Mouse (Mus musculus) urinary bladder, adult 2 months (tissue): ENCODE measurements around the gene Pou3f3. TPM values are rescaled to one million over a fixed set of nuclear protein-coding genes. Genes with fewer than 3 reads are reported as not detected.

Experiments used
- DNase-seq: peaks from one replicate; pipeline ENCODE4 v3.0.0; 2022; ENCODE audit warnings: low spot score
- polyA plus RNA-seq: library from polyadenylated mRNA; depleted of rRNA; stranded (reverse); fragments of >200 nt; gene quantifications from 2 replicates; pipeline ENCODE4 v1.2.3, GENCODE M21; 2012

The Pou3f3 gene
- polyA plus RNA-seq, 1 experiment: 0.21 TPM

DNA sequence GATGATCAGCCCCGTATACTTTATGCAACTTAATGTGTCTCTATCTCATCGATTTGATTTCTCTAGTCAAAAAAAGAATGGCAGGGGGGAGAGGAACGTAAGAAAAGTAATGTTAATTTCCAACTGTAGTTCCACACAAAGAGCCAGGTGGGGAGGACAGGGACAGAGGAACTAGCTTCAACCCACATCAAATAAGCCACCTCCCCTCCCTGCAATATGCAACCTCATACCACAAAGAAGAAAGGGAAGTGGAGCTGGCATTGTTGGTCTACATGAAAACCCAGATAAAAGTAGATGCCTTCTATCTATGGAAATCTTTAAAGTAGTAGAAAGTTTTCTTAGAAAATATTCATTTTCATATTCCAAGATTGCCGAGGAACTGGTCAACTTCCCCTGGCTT is 14.7 kb downstream of the Pou3f3 start:
- DNase-seq: no peak

DNA sequence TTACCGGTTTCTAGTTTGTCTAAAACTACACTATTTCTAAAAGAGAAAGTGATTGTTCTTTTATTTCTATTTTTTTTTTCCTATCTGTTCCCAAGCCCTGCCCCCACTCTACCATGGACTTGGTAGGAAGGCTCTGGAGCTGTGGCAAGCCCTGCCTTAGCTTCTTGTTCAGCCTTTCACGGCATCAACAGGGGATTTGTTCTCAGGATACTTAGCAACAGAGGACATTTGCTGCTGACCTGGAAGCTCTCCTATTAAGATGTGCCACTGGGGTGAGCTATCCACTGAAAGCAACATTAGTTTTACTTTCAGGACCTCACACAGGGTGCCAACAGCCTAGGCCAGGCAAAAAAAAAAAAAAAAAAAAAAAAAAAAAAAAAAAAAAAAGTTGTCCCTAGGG is 15.4 kb downstream of the Pou3f3 start:
- no peak for DNase-seq

DNA sequence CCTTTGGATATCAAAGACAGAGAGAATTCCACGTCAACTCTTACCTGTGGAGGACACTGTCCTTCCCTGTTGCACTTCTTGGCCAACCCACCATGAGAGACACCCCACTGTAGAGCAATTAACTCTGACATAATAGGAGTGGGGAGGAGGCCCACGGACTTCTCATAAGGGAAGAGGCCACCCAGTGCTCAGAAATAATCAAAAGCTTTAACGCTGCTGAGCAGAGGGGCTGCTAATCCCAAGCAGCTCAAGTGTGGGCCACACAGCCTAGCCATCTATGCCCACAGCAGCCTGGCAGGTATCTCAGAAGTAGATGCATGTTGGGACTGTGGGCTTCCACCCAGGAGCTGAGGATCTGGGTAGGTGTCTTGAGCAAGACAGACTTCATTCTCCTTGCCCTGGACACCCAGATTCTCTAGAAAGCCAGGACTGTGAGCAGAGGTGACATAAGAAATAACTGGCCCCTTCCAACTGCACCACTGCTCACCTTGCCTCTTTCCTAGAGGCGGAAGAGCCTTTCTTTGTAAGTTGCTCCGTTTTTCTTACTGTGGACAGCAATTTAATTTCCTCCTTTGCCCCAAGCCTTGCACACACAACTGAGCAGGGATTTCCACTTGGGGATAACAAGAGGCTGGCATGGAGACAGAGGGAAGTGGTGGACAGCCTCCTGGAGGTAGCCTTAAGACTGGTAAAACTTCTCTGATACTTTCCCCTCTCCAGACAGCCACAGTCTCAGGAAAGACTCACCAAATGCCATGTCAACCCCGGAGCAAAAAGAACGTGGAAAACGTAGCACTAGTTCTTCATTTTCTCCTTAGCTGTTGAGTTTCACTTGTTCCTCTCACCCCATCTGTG is 16.1 kb downstream of the Pou3f3 start:
- no peak for DNase-seq

DNA sequence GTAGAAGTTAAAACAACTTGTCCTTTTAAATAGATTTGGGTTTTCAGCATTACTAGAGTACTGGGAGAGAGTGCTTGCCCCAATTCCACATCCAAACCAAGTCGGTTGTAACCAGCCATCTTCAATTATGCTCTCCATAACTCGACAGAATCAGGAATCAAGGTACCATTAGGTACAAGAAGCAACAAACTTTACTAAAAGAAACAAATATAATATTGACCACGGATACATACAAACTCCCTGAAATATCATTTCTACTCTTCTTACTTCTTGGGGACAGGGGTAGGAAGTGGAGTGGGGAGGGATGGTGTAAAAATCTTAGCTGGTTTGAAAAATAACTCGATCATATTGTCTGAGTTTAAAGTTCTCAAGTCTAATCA is 16.7 kb downstream of the Pou3f3 start:
- DNase-seq: no peak

DNA sequence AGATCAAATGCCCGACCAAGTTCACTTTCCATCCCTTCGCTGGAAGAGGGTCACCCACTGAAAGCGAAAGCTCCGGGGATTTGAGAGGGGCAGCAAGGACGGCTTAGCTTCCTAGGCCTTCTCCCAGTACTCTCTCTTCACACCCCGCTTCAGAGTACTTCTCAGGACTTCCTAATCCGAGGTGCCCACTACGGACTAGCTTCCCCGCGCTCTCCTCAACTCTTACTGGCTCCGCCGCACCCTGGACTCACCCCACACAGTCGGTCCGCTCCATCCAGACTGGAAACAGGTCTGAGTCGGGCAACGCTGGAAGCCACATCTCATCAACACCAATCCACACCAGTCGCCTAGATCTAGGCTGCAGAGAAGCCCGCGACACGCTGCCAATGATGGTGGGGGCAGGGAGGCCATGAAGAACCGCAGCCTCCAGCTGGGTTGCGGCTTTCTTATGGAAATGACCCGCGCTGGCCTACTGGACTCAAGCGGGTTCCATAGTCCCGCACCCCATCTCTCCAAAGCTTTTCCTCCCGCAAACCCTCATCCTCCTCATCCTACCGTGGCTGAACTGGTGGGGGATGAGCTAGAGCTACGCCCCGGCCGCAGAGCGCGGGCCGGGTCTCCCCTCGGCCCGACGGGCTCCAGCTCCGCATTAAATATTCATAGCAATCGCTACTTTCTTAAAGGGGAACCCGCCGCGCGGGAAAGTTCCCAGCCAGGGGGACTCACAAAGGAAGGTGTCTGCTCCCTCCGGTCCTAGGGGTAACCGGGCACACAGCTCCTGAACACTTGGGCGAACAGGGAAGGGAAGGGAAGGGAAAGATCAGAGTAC is 17.8 kb downstream of the Pou3f3 start:
- DNase-seq: no peak

DNA sequence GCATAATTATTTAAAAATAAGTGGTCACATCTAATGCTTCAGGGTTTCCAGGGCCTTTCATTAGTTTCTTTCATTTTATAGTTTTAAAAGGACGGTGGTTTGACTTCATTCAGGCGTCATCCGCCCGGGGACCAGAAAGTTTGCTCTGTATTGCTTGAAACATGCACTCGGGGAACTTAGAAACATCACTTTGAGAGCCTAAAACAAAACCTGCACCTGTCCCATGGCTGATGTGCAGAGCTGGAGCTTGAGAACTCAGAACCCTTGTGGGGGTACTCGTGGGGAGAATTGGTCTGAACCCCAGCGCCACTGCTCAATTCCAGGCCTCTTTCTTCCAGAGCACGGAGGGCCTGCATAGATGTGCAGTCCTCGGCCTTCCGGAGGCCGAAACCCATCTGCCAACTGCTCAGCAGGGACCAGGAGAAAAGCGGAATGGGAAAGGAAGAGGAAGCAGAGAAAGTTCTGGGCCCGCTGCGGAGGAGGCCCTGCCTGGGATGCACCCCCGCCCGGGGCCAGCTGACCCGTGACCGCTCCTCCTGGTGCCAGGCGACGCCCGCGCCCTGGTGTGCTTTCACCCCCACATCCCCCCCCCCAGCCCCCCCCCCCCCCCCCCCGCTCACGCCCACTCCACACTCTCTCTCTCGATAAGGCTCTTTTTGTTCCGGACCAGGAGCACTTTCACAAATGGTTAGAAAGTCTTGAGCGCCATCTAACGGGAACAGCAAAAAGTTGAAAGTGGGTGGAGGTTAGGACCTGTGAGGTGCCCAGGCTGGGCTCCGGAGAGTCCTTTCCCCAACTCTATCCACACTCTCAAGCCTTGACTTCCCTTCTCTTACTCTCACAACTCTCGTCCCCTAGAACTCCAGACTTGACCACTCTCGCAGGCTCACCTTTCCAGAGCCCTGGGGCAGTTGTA is 18.7 kb downstream of the Pou3f3 start:
- DNase-seq: no peak

DNA sequence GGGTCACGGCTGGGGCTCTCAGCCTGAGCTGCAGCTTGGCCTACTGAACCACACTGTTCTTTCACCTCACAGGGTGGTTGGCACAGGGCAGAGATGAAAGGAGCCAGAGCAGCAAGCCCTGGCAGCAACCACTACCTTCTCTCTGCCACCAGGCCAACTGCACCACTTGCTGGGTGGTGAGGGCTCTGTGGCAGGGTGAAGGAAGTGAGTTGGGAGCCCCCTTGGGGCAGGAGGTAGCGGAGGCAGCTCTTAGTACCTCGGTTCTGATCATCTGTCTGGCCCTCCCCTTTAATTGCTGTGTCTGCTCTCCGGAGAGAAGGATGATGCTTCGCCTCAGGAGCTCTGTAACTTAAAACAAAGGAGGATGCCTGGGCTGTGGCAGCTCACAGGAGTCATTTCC is 23.0 kb downstream of the Pou3f3 start:
- no peak for DNase-seq

DNA sequence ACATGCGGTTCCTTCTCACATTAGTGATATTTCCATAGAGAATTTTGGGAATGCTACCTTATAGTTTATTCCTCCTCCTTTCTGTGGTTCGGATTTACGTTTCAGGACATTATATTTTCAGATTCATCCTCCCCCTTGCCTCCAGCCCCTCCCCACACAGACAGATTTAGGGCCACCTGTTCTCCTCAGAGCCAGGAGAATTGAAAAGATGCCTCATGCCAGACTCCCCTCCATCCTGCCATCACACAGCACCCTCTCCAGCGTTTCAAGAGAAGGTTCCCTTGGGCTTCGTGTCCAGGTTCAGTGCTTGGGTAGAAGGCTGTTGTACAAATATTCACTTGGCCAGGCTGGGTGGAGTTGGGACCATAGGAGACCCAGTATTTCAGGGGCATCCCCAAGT is 25.8 kb downstream of the Pou3f3 start:
- DNase-seq: no peak

DNA sequence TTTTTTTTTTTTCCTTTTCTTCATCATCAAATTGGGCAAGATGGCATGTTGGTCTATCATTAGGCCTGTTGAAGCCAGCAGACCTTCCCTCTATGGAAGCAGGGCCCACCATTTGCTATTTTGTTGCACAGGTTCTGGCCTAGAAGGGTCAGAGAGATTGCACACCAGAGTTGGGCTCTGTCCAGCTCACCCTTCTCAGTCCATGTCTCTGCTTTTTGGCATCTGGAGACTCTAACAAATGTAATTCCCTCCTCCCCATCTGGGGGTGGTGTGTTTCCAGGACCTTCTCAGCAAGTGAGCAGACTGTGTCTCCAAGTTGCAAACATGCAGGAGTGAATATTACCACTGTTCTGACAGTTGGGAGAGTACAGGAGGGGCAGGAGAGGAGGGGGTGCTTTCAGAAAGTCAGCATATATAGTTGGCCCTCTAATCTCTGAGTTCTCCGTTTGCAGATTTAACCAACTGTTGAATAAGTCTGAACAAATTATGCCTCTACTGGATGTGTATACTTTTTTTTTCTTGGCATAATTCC is 28.3 kb downstream of the Pou3f3 start:
- no peak for DNase-seq

DNA sequence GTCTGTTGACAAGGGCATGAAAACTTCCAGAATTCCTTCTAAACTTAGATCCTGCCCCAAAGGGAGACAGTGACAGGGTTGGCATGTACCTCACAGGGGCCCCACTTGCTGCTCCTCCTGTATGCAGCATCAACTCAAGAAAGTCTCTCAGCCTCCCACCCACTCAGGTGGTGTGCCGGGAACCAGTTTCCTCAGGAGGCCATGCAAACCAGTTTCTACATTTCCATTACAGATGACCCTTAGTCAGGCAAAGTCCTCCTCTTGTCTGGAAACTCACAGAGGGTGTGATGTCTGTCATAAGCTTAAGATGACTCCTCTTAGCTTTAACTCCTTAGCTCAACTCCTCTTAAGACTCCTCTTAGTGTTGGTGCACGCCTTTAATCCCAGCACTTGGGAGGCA is 29.3 kb downstream of the Pou3f3 start:
- DNase-seq: no peak

DNA sequence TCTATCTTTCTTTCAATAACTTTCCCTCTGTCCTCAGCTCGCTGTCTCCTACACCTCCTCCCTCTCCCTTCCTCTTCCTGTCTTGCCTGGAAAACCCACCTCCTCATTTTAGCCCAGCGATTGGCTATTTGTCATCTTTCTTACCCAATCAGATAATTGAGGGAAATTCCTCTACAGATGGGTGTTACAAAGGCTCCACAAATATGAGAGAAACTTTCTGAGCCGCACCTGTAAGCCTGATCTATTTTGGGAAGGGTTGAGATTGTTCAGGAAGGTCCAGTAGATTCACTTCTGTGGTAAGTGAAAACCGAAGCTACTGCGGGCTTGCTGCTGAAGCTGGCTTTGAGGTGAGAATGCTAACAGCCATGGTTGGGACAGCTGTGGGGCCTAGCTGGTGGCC is 31.6 kb downstream of the Pou3f3 start:
- no peak for DNase-seq

DNA sequence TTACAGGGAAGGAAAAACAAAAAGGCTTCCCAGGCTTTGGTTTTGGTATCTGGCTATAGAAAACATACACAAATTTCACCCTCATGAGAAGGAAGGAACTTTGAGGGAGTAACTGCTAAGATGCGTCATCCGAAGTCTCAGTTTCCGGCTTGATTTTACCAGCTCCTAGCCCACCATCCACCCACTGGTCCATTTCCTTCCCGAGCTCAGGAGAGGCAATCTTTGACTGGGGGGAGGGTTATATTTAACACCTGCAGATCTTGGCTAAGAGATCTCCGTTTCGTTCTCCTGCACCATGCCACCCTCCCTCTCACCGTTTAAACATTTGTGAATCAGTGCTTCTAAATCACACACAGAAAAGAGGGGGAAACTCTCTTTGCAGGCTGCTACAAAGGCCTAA is 32.1 kb downstream of the Pou3f3 start:
- no peak for DNase-seq

DNA sequence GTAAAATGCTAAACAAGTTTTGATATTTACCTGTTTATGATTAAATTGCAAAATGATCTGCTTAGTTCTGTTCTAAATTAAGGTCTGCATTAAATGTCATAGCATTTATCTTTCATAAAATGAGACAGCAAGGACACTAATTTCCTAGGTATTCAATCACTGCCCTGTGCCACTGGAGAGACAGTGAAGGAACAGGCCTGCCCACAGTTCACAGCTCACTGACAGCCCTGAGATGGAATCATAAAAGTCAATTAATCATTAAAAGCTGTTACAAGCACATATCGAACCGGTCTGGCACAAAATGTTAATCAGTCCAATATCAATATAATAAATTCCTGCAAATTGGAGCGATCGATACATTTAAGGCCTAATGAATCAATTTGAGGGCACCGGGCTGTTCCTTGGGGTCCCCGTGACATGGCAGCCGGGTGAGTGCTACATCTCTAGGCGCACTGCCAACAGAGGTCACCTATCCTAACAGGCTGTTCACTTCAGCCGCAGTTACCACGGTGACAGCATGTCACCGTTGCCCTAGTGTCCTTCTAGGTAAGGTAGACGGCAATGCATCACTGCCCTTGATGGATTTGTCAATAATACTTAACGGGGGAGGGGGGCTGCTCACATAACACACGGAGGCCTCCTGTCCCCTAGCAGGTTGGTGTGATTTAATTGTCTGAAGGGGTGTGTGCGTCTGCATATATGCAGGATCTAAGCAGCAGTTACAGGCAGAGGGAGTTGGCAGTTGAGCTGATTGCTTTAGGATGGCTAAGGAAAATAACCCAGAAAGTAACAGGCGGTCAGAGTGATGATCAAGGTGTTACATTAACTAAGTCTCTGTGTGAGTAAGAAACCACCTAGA is 46.0 kb downstream of the Pou3f3 start:
- DNase-seq: no peak

DNA sequence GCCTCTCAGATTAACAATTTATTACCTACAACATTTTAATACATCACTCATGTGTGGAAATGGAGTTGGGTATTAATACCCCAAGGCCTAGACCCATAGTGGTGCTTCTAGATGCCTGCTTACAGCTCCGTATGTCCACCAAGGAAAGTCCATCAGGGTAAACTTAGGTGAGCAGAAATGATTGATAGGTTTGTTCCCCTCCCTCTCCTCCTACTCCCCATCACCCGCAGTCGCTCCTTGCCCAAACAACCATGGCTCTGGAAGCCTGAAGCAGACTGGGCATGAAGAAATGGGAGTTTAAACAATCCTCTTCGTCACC is 46.6 kb downstream of the Pou3f3 start:
- DNase-seq: no peak

DNA sequence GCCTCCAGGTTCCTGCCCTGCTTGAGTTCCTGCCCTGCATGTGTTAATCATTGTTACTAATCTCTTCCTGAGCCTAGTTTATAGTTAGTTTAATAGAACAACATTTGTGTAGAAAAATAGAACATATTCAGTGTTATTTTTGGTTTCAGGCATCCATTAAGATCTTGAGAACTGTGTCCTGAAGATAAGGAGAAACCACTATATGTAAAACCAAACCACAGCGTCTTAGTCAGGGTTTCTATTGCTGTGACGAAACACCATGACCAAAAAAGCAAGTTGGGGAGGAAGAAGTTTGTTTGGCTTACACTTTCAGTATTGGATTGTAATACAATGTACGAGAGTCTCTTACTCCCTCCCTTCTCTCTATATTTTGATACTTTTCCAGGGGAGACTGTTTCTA is 49.5 kb downstream of the Pou3f3 start:
- DNase-seq: no peak

DNA sequence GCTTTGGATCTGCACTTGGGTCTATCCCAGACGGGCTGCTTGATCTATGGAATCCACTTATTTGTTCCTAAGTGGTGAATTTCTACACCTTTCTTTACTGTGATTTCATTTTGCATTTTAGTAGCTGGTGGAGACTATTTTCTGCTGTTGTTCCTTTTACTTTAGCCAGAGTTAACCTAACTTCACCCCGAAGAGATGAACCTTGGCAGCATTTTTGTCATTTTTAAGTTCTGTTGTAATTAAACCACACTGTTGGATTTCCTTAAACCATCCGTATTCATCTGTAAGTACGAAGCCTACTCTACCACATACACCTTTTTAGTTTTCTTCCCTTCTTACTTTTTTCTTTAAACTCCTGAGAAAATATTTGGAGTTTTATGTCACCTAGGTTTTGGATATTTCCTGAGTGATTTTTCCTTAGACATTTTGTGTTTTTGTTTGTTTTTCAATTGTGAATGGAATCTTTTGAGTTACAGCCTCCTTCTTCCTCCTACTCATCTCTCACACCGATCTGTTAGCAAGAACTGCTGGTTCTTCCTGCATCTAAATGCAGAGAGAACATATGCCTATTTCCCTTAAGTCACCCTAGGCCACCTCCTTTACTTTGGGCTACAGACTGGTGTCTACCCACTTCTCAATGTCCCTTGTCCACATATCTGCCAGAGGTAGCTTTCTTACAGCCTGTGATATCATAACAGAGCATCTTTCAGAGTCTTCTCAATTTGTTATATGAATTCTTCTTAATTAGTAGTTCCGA is 54.1 kb downstream of the Pou3f3 start:
- no peak for DNase-seq
